Mouse (Mus musculus) adipocyte (in vitro differentiated cells): ENCODE results near the gene Mettl7b.
A peak's percentile ranks its signal among the peaks of the same experiment; 100 is the strongest.

Experiments
- DNase-seq: peaks from one replicate; pipeline ENCODE4 v3.0.0-alpha.2; 2016; ENCODE audit warnings: low spot score

The Mettl7b gene

GRCm38 (mm10) chr10:128919203-128919631 is 41.6 kb downstream of the Mettl7b start:
- peak; percentile 77 for DNase-seq

GRCm38 (mm10) chr10:128918246-128918645 is 42.5 kb downstream of the Mettl7b start:
- DNase-seq: peak; percentile 54

DNA sequence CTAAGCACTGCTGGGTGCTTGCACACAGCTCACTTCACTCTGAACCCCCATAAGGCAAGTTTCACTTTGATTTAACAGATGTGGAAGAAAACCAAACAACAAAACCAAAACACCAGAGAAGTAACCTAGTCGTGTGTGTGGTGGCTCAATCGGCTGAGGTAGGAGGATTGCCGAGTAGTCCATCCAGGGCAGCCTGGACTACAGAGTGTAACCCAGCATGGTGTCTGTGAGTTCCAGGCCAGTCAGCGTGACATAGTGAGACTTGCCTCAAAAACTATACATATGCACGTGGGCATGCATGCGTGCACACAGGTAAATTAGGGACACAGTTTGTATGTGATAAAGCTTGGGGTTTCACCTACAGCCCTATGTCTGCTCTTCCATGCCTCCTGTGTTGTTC is 43.4 kb downstream of the Mettl7b start:
- no peak for DNase-seq

DNA sequence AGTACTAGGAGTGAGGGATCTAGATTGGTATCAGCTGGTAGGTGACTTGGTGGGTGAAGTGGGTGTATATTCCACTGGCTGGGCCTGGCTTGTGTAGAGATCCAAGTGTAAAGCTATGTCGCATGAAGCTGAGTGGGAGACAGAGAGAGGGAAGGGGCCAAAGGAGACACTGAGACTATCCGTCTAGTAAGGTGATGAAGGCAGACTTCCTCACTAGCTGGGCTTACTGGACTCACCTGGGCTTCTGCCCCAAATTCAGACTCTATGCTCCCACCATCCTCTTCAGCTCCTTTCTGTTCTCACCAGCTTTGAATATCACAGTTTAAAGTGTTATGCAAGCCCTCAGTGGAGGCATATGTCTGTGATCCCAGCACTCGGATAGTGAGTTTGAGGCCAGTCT is 44.1 kb downstream of the Mettl7b start:
- no peak for DNase-seq

- DNase-seq: no peak
These were observed 45.2 kb downstream of the Mettl7b start for GRCm38 (mm10) chr10:128915550-128915949.

GRCm38 (mm10) chr10:128913696-128914095 is 47.1 kb downstream of the Mettl7b start:
- DNase-seq: no peak

- peak; percentile 93 for DNase-seq
These were observed 47.6 kb downstream of the Mettl7b start for GRCm38 (mm10) chr10:128913219-128913618.

DNA sequence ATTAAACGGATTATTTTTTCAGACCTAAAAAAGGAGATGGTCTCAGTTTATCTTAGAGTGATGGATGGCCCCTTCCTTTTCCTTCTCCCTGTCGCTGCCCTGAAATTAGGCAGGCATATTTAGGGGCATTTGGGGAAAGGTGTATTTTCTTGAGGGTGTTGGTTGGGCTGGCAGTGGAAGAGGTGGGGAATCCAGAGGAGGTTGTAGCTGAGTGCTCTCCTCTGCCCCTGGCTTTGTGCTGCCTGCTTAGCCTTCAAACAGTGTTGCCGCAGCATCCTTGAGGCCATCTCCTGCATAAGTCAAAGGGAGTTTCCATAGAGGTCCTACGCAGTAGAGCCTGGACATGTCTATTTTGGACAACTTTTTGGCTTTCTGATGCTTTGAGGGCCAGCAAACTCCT is 48.0 kb downstream of the Mettl7b start:
- no peak for DNase-seq

DNA sequence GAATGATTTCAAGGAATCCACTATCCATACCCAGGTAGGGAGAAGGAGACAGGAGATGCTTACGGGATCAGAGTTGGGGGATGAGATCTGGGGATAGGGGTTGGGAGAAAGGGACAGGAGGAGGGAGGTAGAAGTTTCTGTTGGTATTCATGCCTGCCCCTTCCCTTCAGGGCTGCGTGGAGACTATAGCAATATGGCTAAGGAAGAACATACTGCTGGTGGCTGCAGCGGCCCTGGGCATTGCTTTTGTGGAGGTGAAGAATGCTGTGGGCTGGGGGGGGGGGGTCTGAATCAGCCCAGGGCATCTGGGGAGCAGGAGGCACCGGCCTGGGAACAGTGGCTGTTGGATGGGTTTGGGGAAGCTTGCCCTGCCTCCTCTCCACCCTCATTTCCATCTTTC is 48.5 kb downstream of the Mettl7b start:
- DNase-seq: no peak

DNA sequence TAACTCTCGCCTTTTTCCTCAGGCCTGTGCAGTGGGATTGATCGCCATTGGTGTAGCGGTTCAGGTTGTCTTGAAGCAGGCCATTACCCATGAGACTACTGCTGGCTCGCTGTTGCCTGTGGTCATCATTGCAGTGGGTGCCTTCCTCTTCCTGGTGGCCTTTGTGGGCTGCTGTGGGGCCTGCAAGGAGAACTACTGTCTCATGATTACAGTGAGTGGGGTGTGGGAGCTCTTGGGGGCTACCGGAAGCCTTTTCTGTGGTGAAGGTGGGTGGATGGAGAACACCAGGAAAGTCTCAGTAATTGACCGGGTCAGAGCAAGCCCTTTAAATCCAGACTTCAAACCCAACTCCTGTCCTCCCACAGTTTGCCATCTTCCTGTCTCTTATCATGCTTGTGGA is 49.4 kb downstream of the Mettl7b start:
- no peak for DNase-seq

DNA sequence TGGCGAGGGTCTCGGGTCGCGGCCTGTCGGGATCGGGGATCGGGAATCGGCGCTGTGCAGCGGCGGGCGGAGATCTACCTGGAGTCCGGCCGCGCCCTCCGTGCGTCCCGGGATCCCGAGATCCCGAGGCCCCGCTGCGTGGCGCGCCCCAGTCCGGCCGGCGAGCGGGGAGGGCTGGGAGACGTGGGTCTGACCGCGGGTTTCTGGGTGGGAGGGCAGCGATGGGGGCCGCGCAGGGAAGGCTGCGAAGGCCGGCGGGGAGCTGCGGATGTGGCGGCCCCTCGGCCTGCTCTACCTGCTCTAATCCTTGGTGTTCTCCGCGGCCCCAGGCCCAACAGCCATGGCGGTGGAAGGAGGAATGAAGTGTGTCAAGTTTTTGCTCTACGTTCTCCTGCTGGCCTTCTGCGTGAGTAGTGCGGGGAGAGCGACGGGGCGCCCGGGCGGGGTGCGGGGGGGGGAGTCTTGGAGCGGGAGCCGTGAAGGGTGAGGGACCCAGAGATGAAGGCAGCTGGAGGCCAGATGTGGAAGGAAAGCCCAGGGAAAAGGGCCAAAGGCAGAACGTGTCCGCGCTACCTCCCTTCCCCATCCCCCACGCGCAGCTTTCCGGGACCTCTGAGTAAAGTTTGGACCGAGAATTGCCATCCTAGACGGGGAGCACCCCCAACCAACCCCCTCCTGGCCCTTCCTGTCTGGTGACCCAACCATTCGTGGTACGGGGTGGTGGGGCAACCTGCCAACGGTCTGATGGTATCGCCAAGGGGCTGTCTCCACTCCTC is 50.5 kb downstream of the Mettl7b start:
- DNase-seq: peak; percentile 70

GRCm38 (mm10) chr10:128909567-128910028 is 51.2 kb downstream of the Mettl7b start:
- peak; percentile 88 for DNase-seq

DNA sequence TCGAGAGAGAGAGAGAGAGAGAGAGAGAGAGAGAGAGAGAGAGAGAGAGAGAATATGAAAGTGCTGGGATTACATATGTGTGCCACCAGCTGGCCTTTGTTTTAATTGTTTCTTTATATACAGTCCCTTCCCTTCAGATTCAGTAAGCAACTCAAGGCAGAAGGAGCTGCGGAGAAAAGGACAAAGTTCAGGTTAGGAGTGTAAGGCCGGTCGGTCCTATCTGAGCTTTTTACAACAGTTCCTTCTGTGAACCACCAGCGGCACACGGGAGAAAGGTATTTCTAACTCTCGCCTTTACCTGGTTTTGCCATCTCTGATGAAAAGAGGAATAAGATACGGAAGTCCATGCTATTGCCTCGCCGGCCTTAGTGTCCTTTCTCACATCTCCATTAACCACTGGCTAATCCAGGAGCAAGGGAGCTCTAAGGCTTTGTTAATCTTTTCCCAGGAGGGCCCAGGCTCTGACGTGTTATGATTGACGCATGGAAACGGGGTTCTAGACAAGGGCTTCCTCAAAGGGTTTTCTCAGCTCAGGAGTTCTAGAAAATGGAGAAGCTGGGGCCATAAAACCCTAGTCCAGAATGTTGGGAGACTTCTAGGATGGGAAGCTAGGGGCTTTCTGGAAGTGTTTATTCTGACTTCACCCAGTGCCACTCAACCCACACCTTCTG is 51.9 kb downstream of the Mettl7b start:
- peak; percentile 70 for DNase-seq
